Mouse (Mus musculus) layer of hippocampus, adult 2 months (tissue): ENCODE results near the gene Epha4. TPM values are rescaled to one million over a fixed set of nuclear protein-coding genes. Genes with fewer than 3 reads are reported as not detected.

Experiments
- DNase-seq, 2 experiments: peaks; one replicate each; pipeline ENCODE4 v3.0.0; 2022; ENCODE audit warnings: low spot score in 2 of 2
- H3K27ac ChIP-seq: fragments of 200-600 bp; 2 replicates; pipeline ENCODE4 v1.8.1; 2022
- H3K4me3 ChIP-seq: fragments of 200-600 bp; 2 replicates; pipeline ENCODE4 v1.8.1; 2022; ENCODE audit warnings: mild to moderate bottlenecking
- CTCF ChIP-seq: fragments of 200-600 bp; conservative IDR thresholded peaks from 2 replicates; pipeline ENCODE4 v1.8.1; 2022; ENCODE audit warnings: antibody characterized with exemption, mild to moderate bottlenecking, moderate library complexity
- total RNA-seq, 2 experiments: library from RNA; stranded (reverse); gene quantifications; 2 replicates each; pipeline ENCODE4 v1.2.3; 2021

Gene Epha4
- total RNA-seq, 2 experiments from 2014 or later = 334 to 340 TPM

- peak; percentile 46 to 82 for DNase-seq
- no peak overlapping the region for H3K4me3 ChIP-seq
- no peak for TF ChIP-seq CTCF
- peak overlapping the region; percentile 67 for H3K27ac ChIP-seq
These were observed 52.8 kb downstream of the Epha4 start for GRCm38 (mm10) chr1:77461877-77462615.

GRCm38 (mm10) chr1:77460831-77461629, 53.9 kb downstream of the Epha4 start:
- Histone ChIP-seq H3K27ac (peak overlapping the region; percentile 67), H3K4me3 (no peak overlapping the region)
- TF ChIP-seq CTCF = no peak
- no peak for DNase-seq

- no peak for TF ChIP-seq CTCF
- no peak overlapping the region for H3K27ac ChIP-seq
- no peak overlapping the region for H3K4me3 ChIP-seq
- DNase-seq = no peak
These were observed 56.0 kb downstream of the Epha4 start for GRCm38 (mm10) chr1:77458751-77459385.

- no peak for DNase-seq
- Histone ChIP-seq H3K27ac (no peak overlapping the region), H3K4me3 (no peak overlapping the region)
- TF ChIP-seq CTCF = no peak
These were observed 57.5 kb downstream of the Epha4 start for GRCm38 (mm10) chr1:77457446-77457800.

- DNase-seq = no peak
- H3K4me3 ChIP-seq = no peak overlapping the region
- no peak for TF ChIP-seq CTCF
- H3K27ac ChIP-seq = peak overlapping the region; percentile 1; the same call in 1 of the 2 replicates
These were observed 58.0 kb downstream of the Epha4 start for GRCm38 (mm10) chr1:77456695-77457445.

- H3K4me3 ChIP-seq = no peak overlapping the region
- no peak overlapping the region for H3K27ac ChIP-seq
- no peak for DNase-seq
- TF ChIP-seq CTCF = no peak
These were observed 61.1 kb downstream of the Epha4 start for GRCm38 (mm10) chr1:77453811-77454210.

GRCm38 (mm10) chr1:77452721-77453120, 62.2 kb downstream of the Epha4 start:
- no peak overlapping the region for H3K27ac ChIP-seq
- H3K4me3 ChIP-seq = no peak overlapping the region
- DNase-seq = no peak
- no peak for TF ChIP-seq CTCF

- H3K4me3 ChIP-seq = no peak overlapping the region
- H3K27ac ChIP-seq = no peak overlapping the region
- no peak for TF ChIP-seq CTCF
- no peak for DNase-seq
These were observed 63.3 kb downstream of the Epha4 start for GRCm38 (mm10) chr1:77451541-77451940.

GRCm38 (mm10) chr1:77450201-77450600, 64.7 kb downstream of the Epha4 start:
- no peak for TF ChIP-seq CTCF
- no peak overlapping the region for H3K27ac ChIP-seq
- H3K4me3 ChIP-seq = no peak overlapping the region
- DNase-seq = no peak

- TF ChIP-seq CTCF = no peak
- Histone ChIP-seq H3K27ac (peak overlapping the region; percentile 49; the same call in 1 of the 2 replicates), H3K4me3 (no peak overlapping the region)
- no peak for DNase-seq
These were observed 67.8 kb downstream of the Epha4 start for GRCm38 (mm10) chr1:77447061-77447614.

GRCm38 (mm10) chr1:77446438-77446837, 68.5 kb downstream of the Epha4 start:
- DNase-seq = no peak
- TF ChIP-seq CTCF = no peak
- Histone ChIP-seq H3K4me3 (no peak overlapping the region), H3K27ac (peak overlapping the region; percentile 49; the same call in 1 of the 2 replicates)

GRCm38 (mm10) chr1:77444648-77445047, 70.2 kb downstream of the Epha4 start:
- peak overlapping the region; percentile 2; the same call in 1 of the 2 replicates for H3K27ac ChIP-seq
- no peak for TF ChIP-seq CTCF
- H3K4me3 ChIP-seq = no peak overlapping the region
- DNase-seq = no peak
